Mouse (Mus musculus) limb, embryonic 14.5 days (tissue): Measurements from ENCODE around the gene Ube4b. TPM values are rescaled to one million over a fixed set of nuclear protein-coding genes. Genes with fewer than 3 reads are reported as not detected.

Experiments used
- ATAC-seq: fragments of 200-750 bp; cut with Nextera tagmentation; 2 replicates; pipeline ENCODE4 v1.8.0; 2017; ENCODE audit warnings: low read depth, moderate number of reproducible peaks, moderate TSS enrichment; ENCODE audit not compliant: low FRiP score
- DNase-seq: peaks from one replicate; pipeline ENCODE4 v3.0.0-alpha.2; 2015; ENCODE audit warnings: low spot score
- H3K27ac ChIP-seq: fragments of 300-500 bp; sonication (generic); replicated peaks from 2 replicates; pipeline ENCODE4 v1.5.1; 2014; ENCODE audit warnings: low read depth, mild to moderate bottlenecking, low read length, moderate library complexity, mixed read lengths
- H3K27me3 ChIP-seq: fragments of 300-500 bp; sonication (generic); 2 replicates; pipeline ENCODE4 v1.6.1; 2014; ENCODE audit warnings: low read length, mixed read lengths; ENCODE audit not compliant: control insufficient read depth, insufficient read depth
- H3K36me3 ChIP-seq: fragments of 300-500 bp; sonication (generic); 2 replicates; pipeline ENCODE4 v1.6.1; 2014; ENCODE audit warnings: mild to moderate bottlenecking, low read length, moderate library complexity, mixed read lengths; ENCODE audit not compliant: control insufficient read depth, insufficient read depth
- H3K4me1 ChIP-seq: fragments of 300-500 bp; sonication (generic); 2 replicates; pipeline ENCODE4 v1.6.1; 2014; ENCODE audit warnings: antibody characterized with exemption, low read length, mixed read lengths; ENCODE audit not compliant: control insufficient read depth, insufficient read depth
- H3K4me2 ChIP-seq: fragments of 300-500 bp; sonication (generic); replicated peaks from 2 replicates; pipeline ENCODE4 v1.6.1; 2014; ENCODE audit warnings: low read depth, mild to moderate bottlenecking, low read length, moderate library complexity; ENCODE audit not compliant: severe bottlenecking
- H3K4me3 ChIP-seq: fragments of 300-500 bp; sonication (generic); replicated peaks from 2 replicates; pipeline ENCODE4 v1.5.1; 2014; ENCODE audit warnings: low read length
- H3K9ac ChIP-seq: fragments of 300-500 bp; sonication (generic); 2 replicates; pipeline ENCODE4 v1.6.1; 2014; ENCODE audit warnings: mild to moderate bottlenecking, low read depth, low read length, moderate library complexity; ENCODE audit not compliant: severe bottlenecking
- H3K9me3 ChIP-seq: fragments of 300-500 bp; sonication (generic); 2 replicates; pipeline ENCODE4 v1.6.1; 2016; ENCODE audit warnings: low read length; ENCODE audit not compliant: control insufficient read depth
- POLR2A ChIP-seq: fragments of 200-500 bp; IDR thresholded peaks from 2 replicates; pipeline ENCODE4 v1.8.0; 2012; ENCODE audit warnings: inconsistent platforms, mild to moderate bottlenecking, moderate library complexity, borderline replicate concordance; ENCODE audit not compliant: insufficient read depth, insufficient read length; ENCODE audit errors: extremely low read depth
- WGBS: fragments of 180-500 bp; shearing (Covaris S2); extraction: QIAGEN DNeasy Blood & Tissue Kit; methylation state at CpG from one replicate; pipeline ENCODE4 v1.1.7; 2014; 5-methylcytosine and 5-hydroxymethylcytosine counted together
- polyA plus RNA-seq, 2 experiments: library from polyadenylated mRNA; depleted of rRNA in 1 of 2; stranded (reverse) in 1 of 2; unstranded in 1 of 2; fragments of >200 nt; fragmentation: Nextera tagmentation in 1 of 2; extraction: Ambion mirVana in 1 of 2; gene quantifications; 2 replicates each; pipeline versions ENCODE4 v1.2.1 to v1.2.3; 2012 to 2014

Ube4b gene
- polyA plus RNA-seq, 2 experiments, result 39.8 to 82.1 TPM

DNA sequence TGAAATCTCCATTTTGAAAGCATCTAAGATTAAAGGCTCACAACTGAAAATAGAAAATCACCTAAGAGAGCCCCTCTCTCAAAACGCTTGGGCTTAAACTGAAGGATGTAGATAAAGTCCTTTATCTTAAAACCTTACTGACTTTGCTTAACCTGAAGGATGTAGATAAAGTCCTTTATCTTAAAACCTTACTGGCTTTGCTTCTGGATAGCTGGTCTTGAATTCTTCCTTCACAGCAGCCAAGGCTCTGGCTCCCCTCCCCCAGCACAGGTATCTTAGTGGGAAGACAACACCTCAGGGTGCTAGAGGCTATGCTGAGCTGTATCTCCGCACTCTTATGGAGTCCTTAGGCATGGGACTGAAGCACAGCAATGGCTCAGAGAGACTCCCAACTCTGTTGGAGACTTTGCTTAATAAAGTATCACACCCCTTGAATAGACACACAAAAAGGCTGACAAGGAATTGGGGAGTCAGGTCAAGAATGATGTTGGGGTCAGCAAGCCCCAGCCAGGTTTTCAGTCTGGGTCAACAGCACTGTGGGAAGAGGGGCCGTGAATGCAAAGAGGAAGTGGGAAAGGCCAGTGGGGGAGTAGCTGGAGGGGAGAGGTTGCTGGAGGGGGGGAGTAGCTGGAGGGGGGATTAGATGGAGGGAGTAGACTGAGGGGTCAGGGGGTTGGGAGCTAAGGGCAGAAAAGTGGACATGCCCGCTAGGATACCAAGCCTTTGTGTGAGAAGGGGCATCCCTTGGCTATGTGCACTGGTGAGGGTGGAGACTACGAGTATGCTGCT is 86.9 kb downstream of the Ube4b start:
- no peak for ATAC-seq
- H3K27me3 ChIP-seq, result no peaks in the 10 kb centered on the region
- 80% methylated on average over 5 of the region's 5 CpGs for WGBS
- H3K4me3 ChIP-seq, result no peak overlapping the region
- H3K4me1 ChIP-seq, result no peaks in the 10 kb centered on the region
- H3K27ac ChIP-seq, result no peak overlapping the region
- no peak overlapping the region for H3K4me2 ChIP-seq
- no peak for TF ChIP-seq POLR2A
- no peaks in the 10 kb centered on the region for H3K9me3 ChIP-seq
- no peak overlapping the region for H3K9ac ChIP-seq
- DNase-seq, result no peak
- peaks cover 93% of the 10 kb centered on the region for H3K36me3 ChIP-seq

DNA sequence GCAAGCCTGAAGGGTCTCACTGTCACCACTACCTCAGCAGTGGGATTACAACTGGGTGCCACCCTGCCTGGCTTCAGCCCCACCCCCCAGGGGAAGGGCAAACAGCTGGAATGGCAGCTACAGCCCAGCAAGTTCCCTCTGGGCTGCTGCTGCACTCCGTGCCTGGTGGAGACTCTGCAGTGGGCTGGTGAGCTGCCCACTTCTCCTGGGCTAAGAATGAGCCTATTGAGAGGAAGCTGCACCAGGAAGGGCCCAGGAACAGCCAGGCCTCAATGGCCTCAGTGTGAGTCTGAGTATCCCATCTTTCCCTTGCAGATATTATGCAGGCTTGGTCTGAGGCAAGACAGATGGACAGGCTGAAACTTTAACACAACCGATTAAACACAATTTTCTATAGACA is 88.4 kb downstream of the Ube4b start:
- no peak for TF ChIP-seq POLR2A
- Histone ChIP-seq H3K4me1 (no peaks in the 10 kb centered on the region), H3K36me3 (peaks cover 95% of the 10 kb centered on the region), H3K9ac (no peak overlapping the region), H3K4me3 (no peak overlapping the region), H3K9me3 (no peaks in the 10 kb centered on the region), H3K27me3 (no peaks in the 10 kb centered on the region), H3K4me2 (no peak overlapping the region), H3K27ac (no peak overlapping the region)
- DNase-seq, result no peak
- WGBS, result 88% methylated on average over 2 of the region's 2 CpGs
- ATAC-seq, result no peak

- ATAC-seq (no peak), DNase-seq (no peak)
- TF ChIP-seq POLR2A, result no peak
- Histone ChIP-seq H3K4me3 (no peak overlapping the region), H3K4me2 (no peak overlapping the region), H3K9me3 (no peaks in the 10 kb centered on the region), H3K27ac (no peak overlapping the region), H3K4me1 (no peaks in the 10 kb centered on the region), H3K27me3 (no peaks in the 10 kb centered on the region), H3K9ac (no peak overlapping the region), H3K36me3 (peaks cover 95% of the 10 kb centered on the region)
- WGBS, result 88% methylated on average over 9 of the region's 9 CpGs
Observed at GRCm38 (mm10) chr4:149337353-149337752, 89.2 kb downstream of the Ube4b start.

DNA sequence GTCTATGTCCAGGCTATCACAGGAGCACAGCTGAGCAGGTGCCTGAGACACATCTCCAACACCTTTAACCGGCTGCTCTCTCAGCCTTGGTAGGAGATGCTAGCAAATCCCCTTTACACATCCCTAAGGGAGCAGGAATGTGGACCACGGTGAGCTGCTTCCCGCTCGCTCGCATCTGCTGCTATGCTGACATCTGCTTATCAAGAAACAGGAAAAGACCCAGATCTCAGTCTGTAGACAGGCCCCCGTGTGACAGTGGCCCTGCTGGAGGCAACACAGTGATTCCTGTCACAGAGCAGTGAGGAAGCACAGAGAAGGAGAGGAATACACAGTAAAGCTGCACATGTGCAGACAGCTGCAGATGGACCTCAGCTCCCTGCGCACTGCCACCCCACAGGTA is 90.2 kb downstream of the Ube4b start:
- Histone ChIP-seq H3K27ac (no peak overlapping the region), H3K9me3 (no peaks in the 10 kb centered on the region), H3K27me3 (no peaks in the 10 kb centered on the region), H3K4me1 (no peaks in the 10 kb centered on the region), H3K4me3 (no peak overlapping the region), H3K9ac (no peak overlapping the region), H3K4me2 (no peak overlapping the region), H3K36me3 (peaks cover 94% of the 10 kb centered on the region)
- TF ChIP-seq POLR2A, result no peak
- DNase-seq (no peak), ATAC-seq (no peak)
- WGBS, result 91% methylated on average over 7 of the region's 7 CpGs

GRCm38 (mm10) chr4:149334881-149335280 is 91.7 kb downstream of the Ube4b start:
- ATAC-seq (no peak), DNase-seq (no peak)
- no peak for TF ChIP-seq POLR2A
- Histone ChIP-seq H3K9me3 (no peaks in the 10 kb centered on the region), H3K27ac (no peak overlapping the region), H3K27me3 (no peaks in the 10 kb centered on the region), H3K9ac (no peak overlapping the region), H3K4me2 (no peak overlapping the region), H3K4me1 (no peaks in the 10 kb centered on the region), H3K4me3 (no peak overlapping the region), H3K36me3 (peaks cover 94% of the 10 kb centered on the region)
- 89% methylated on average over 11 of the region's 11 CpGs for WGBS

- Histone ChIP-seq H3K27ac (no peak overlapping the region), H3K27me3 (no peaks in the 10 kb centered on the region), H3K9ac (no peak overlapping the region), H3K4me1 (no peaks in the 10 kb centered on the region), H3K4me2 (no peak overlapping the region), H3K9me3 (no peaks in the 10 kb centered on the region), H3K4me3 (no peak overlapping the region), H3K36me3 (peaks cover 95% of the 10 kb centered on the region)
- no peak for TF ChIP-seq POLR2A
- DNase-seq (no peak), ATAC-seq (no peak)
- WGBS, result 88% methylated on average over 7 of the region's 7 CpGs
Observed at GRCm38 (mm10) chr4:149332726-149333125, 93.8 kb downstream of the Ube4b start.
